Mouse (Mus musculus) erythroblast, embryonic 14.5 days (primary cell): Measurements from ENCODE around the gene Kif26b.

Source experiments
- GATA1 ChIP-seq: IDR thresholded peaks from 2 replicates; pipeline ENCODE4 v1.6.1; 2012; ENCODE audit warnings: low read length, inconsistent platforms, mixed read lengths
- TAL1 ChIP-seq: IDR thresholded peaks from 3 replicates; pipeline ENCODE4 v1.6.1; 2012; ENCODE audit warnings: low read length, inconsistent platforms, mixed read lengths

GRCm38 (mm10) chr1:178855974-178856373 lies 327.0 kb downstream of the Kif26b start:
- no peak for TF ChIP-seq TAL1
- no peak for TF ChIP-seq GATA1
